Mouse (Mus musculus): Measurements from ENCODE around the gene Gm49450. TPM values are rescaled to one million over a fixed set of nuclear protein-coding genes. Genes with fewer than 3 reads are reported as not detected.

Gene Gm49450
- polyA plus RNA-seq, 1 experiment from 2014 or later: not detected

DNA sequence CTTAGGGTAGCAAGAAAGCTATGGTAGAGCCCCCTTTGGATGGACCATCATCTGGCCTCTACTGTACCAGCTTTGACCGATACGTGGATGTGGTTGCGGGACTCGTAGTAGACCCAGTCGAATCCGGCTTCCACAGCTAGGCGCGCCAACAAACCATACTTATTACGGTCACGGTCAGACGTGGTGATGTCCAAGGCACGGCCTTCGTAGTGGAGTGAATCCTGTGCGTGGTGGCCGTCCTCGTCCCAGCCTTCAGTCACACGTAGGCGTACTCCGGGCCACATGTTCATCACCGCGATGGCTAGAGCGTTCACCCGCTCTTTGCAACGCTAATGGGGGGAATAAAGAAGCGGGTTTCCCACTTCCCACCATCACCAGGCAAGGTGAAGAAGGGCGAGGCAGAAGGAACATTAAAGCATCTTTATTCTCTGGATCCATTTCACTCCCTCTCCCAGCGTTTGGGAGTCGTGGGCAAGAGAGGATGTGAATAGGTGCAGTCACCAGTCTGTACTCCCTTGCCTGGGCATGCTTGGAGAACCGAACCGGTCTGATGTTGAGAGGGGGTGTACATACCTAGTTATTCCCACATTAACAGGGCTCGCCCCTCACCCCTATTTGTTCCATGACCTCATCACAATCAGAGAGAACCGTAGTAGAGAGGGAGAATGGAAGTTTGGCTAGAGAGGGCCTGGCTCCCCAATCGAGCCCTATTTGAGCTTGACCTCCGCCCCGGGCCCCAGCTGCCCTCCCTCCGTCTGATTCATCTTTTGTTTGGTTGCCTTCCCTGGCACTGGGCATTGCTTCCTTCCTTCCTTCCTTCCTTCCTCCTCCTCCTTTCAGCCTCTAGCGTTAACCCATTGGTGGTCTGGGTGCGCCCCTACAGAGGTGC lies 58.4 kb downstream of the Gm49450 start:
- H3K4me3 ChIP-seq (ENCODE audit: low read depth, low read length): peak overlapping the region; percentile 53
- TF ChIP-seq CTCF (IDR thresholded peaks at IDR 0.05; ENCODE audit: low read depth): no peak
- TF ChIP-seq EP300 (optimal IDR thresholded peaks at IDR 0.05): no peak
- 12% methylated on average over 38 of the region's 38 CpGs for WGBS
- ATAC-seq (ENCODE audit: low FRiP score, low TSS enrichment) (no peak), DNase-seq (ENCODE audit: low spot score) (no peak)
- 0 out of 2 replicates have a peak, but pooled peaks cover 5% of the 10 kb centered on the region for H3K4me1 ChIP-seq (replicated peaks; ENCODE audit: control insufficient read depth, insufficient read depth)
- H3K36me3 ChIP-seq (ENCODE audit: control insufficient read depth, insufficient read depth, low read length): no peaks in the 10 kb centered on the region
- H3K27me3 ChIP-seq (ENCODE audit: control insufficient read depth, insufficient read depth, low read length): peaks cover 10% of the 10 kb centered on the region
- peak overlapping the region; percentile 90 for H3K4me2 ChIP-seq (replicated peaks; ENCODE audit: low read depth)
- no peak overlapping the region for H3K27ac ChIP-seq (replicated peaks)
- no peaks in the 10 kb centered on the region for H3K9me3 ChIP-seq (ENCODE audit: control insufficient read depth, low read length)
- H3K9ac ChIP-seq (ENCODE audit: low read length): 0 out of 2 replicates have a peak overlapping the region, but pooled peaks have one; percentile 23

DNA sequence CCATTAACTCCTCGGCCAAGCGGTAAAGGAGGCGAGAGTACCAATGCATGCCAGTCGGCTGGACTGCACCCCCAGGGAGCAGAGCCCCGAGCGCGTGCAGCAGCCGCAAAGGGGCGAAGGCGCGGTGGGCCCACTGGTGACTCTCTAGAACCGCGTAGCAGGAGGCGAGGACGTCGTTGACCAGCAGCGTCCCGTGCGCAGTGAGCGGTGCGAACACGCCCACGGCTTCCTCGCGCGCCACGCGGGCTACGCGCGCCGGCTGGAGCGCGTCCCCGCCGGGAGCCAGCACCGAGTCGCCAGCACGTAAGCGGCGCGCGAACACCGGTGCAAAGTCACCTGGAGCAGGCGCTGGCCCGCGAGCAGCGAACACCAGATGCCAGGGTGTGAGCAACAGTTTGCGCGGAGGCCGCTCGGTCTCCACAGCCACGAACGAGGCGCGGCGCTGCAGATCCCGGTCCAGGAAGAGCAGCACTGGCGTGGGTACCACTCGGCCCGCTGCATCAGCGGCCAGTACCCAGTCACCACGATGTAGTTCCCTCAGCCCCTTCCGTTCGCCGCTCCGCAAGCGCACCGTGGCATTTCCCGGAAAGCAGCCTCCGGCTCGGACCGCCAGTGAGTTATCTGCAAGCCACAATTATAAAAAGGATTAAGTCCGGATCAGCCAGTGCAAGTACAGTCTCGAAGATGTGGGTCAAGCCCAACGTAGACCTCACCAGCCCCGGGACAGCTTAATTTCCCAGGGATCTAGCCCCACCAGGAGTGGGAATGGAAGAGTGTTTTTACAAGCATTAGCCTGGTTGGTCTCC lies 59.2 kb downstream of the Gm49450 start, which contains the start of gene Rhebl1:
TSS of gene Rhebl1 (minus strand) at position 601 of the 806 bp plus-strand sequence.
- Histone ChIP-seq H3K4me3 (ENCODE audit: low read depth, low read length) (peak within 1 kb of the TSS; percentile 53), H3K27me3 (ENCODE audit: control insufficient read depth, insufficient read depth, low read length) (peaks cover 10% of the 10 kb centered on the region), H3K36me3 (ENCODE audit: control insufficient read depth, insufficient read depth, low read length) (no peaks in the 10 kb centered on the region), H3K9me3 (ENCODE audit: control insufficient read depth, low read length) (no peaks in the 10 kb centered on the region), H3K4me2 (replicated peaks; ENCODE audit: low read depth) (peak within 1 kb of the TSS; percentile 90), H3K9ac (ENCODE audit: low read length) (peak within 1 kb of the TSS; percentile 51), H3K27ac (replicated peaks) (no peak within 1 kb of the TSS), H3K4me1 (replicated peaks; ENCODE audit: control insufficient read depth, insufficient read depth) (0 out of 2 replicates have a peak, but pooled peaks cover 5% of the 10 kb centered on the region)
- under 1% methylated on average over 77 of the region's 77 CpGs for WGBS
- ATAC-seq (ENCODE audit: low FRiP score, low TSS enrichment) (0 out of 2 replicates have a peak, but pooled peaks have one; percentile 15), DNase-seq (ENCODE audit: low spot score) (peak; percentile 55)
- TF ChIP-seq EP300 (optimal IDR thresholded peaks at IDR 0.05) (no peak), CTCF (IDR thresholded peaks at IDR 0.05; ENCODE audit: low read depth) (no peak)

DNA sequence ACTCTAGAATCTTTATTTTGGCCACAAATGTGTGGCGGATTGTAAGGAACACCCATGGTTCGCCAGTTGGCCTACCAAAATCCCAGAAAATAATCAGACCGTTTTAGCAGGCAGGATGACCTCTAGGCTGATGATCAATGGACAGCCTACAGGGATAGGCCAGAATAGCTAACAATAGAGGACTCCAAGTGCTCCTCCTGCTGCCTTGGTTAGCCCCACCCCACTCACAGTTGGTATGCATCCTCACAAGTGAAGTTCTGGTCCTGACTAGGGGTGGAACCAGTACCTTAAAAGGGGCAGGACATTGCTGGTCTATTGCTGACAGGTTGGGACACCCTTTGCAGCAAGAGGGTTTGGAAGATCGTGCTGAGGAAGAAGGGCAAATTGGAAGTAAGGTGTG lies 60.3 kb downstream of the Gm49450 start:
- Histone ChIP-seq H3K4me2 (replicated peaks; ENCODE audit: low read depth) (no peak overlapping the region), H3K9me3 (ENCODE audit: control insufficient read depth, low read length) (no peaks in the 10 kb centered on the region), H3K27ac (replicated peaks) (no peak overlapping the region), H3K36me3 (ENCODE audit: control insufficient read depth, insufficient read depth, low read length) (no peaks in the 10 kb centered on the region), H3K4me3 (ENCODE audit: low read depth, low read length) (no peak overlapping the region), H3K4me1 (replicated peaks; ENCODE audit: control insufficient read depth, insufficient read depth) (0 out of 2 replicates have a peak, but pooled peaks cover 5% of the 10 kb centered on the region), H3K27me3 (ENCODE audit: control insufficient read depth, insufficient read depth, low read length) (peaks cover 10% of the 10 kb centered on the region), H3K9ac (ENCODE audit: low read length) (no peak overlapping the region)
- DNase-seq (ENCODE audit: low spot score): no peak
- 75% methylated on average over 4 of the region's 4 CpGs for WGBS
- no peak for TF ChIP-seq EP300 (optimal IDR thresholded peaks at IDR 0.05)
- TF ChIP-seq CTCF (IDR thresholded peaks at IDR 0.05; ENCODE audit: low read depth): no peak
- ATAC-seq (ENCODE audit: low FRiP score, low TSS enrichment): no peak

DNA sequence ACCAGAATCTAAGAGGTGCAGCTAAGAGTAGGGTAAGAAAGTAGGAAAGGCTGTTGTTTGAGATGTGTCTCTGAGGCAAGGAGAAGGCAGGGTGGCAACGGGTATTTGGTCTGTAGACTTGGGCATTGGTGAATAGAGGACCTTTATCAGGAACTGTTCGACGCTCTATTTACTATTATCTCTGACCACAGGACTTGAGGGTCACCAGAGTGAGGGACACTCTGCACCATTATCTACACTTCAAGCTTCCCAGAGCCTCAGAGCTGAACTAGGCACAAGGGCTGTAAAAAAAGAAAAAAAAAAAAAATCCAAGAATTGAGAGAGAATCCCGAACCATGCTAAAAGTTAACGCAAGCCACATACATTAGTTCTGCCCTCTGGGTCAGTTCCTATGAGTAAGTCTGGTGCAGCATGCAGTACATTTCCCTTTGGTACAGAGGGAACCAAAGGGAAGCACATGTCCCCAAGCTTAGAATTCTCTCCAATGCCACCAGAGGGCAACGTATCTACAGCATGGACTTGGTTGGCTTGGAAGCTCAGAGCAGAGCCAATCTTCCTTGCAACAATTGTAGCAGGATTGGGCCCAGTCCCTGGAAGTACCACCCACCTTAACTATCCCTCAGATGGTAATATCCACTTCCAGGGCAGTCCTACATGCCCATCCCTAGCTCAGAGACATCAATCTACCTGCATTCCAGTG lies 61.3 kb downstream of the Gm49450 start:
- ATAC-seq (ENCODE audit: low FRiP score, low TSS enrichment) (peak; percentile 78), DNase-seq (ENCODE audit: low spot score) (peak; percentile 60)
- Histone ChIP-seq H3K9me3 (ENCODE audit: control insufficient read depth, low read length) (no peaks in the 10 kb centered on the region), H3K36me3 (ENCODE audit: control insufficient read depth, insufficient read depth, low read length) (no peaks in the 10 kb centered on the region), H3K27me3 (ENCODE audit: control insufficient read depth, insufficient read depth, low read length) (peaks cover 6% of the 10 kb centered on the region), H3K4me2 (replicated peaks; ENCODE audit: low read depth) (no peak overlapping the region), H3K4me3 (ENCODE audit: low read depth, low read length) (no peak overlapping the region), H3K27ac (replicated peaks) (no peak overlapping the region), H3K9ac (ENCODE audit: low read length) (no peak overlapping the region), H3K4me1 (replicated peaks; ENCODE audit: control insufficient read depth, insufficient read depth) (0 out of 2 replicates have a peak, but pooled peaks cover 5% of the 10 kb centered on the region)
- 35% methylated on average over 6 of the region's 6 CpGs for WGBS
- TF ChIP-seq CTCF (IDR thresholded peaks at IDR 0.05; ENCODE audit: low read depth): peak; percentile 97
- TF ChIP-seq EP300 (optimal IDR thresholded peaks at IDR 0.05): no peak

DNA sequence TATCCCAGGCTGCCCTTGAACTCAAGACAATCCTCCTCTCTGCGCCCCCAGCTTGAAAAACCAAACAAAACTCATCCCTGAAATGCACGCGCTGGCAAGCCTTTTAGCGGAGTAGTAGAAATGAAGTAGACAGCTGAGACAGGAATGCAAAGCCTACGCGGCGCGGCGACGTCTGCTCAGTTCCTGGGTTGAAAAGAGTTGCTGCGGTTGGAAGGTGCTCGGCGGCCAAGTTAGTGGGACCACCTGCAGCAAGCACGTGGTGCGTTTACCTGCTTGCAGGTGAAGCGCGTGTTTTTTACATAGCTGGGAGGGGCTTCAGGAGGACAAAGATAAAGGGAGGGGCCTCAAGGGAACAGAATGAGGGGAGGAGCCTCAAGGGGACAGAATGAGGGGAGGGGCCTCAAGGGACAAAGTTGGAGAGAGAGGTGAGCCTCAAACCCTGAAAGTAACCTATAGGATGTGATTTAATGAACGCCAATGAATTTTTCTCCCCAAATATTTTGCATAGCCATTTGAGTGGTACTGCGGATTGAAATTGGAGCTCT lies 62.1 kb downstream of the Gm49450 start:
- no peaks in the 10 kb centered on the region for H3K9me3 ChIP-seq (ENCODE audit: control insufficient read depth, low read length)
- no peak for DNase-seq (ENCODE audit: low spot score)
- no peak overlapping the region for H3K4me3 ChIP-seq (ENCODE audit: low read depth, low read length)
- no peak for ATAC-seq (ENCODE audit: low FRiP score, low TSS enrichment)
- 0 out of 2 replicates have a peak, but pooled peaks cover 5% of the 10 kb centered on the region for H3K4me1 ChIP-seq (replicated peaks; ENCODE audit: control insufficient read depth, insufficient read depth)
- H3K27me3 ChIP-seq (ENCODE audit: control insufficient read depth, insufficient read depth, low read length): peaks cover 5% of the 10 kb centered on the region; the same call in 1 of the 2 replicates
- WGBS: 13% methylated on average over 19 of the region's 19 CpGs
- H3K4me2 ChIP-seq (replicated peaks; ENCODE audit: low read depth): no peak overlapping the region; the same call in 1 of the 2 replicates
- no peaks in the 10 kb centered on the region for H3K36me3 ChIP-seq (ENCODE audit: control insufficient read depth, insufficient read depth, low read length)
- no peak overlapping the region for H3K27ac ChIP-seq (replicated peaks)
- no peak overlapping the region; the same call in 1 of the 2 replicates for H3K9ac ChIP-seq (ENCODE audit: low read length)
- TF ChIP-seq CTCF (IDR thresholded peaks at IDR 0.05; ENCODE audit: low read depth) (no peak), EP300 (optimal IDR thresholded peaks at IDR 0.05) (no peak)
